Mouse (Mus musculus) spleen, postnatal 10 days (tissue): ENCODE data around the gene Arid5a.

Source experiments
- DNase-seq, 2 experiments: peaks; one replicate each; pipeline ENCODE4 v3.0.0; 2021 to 2022; ENCODE audit warnings: low spot score in 2 of 2

Gene Arid5a

DNA sequence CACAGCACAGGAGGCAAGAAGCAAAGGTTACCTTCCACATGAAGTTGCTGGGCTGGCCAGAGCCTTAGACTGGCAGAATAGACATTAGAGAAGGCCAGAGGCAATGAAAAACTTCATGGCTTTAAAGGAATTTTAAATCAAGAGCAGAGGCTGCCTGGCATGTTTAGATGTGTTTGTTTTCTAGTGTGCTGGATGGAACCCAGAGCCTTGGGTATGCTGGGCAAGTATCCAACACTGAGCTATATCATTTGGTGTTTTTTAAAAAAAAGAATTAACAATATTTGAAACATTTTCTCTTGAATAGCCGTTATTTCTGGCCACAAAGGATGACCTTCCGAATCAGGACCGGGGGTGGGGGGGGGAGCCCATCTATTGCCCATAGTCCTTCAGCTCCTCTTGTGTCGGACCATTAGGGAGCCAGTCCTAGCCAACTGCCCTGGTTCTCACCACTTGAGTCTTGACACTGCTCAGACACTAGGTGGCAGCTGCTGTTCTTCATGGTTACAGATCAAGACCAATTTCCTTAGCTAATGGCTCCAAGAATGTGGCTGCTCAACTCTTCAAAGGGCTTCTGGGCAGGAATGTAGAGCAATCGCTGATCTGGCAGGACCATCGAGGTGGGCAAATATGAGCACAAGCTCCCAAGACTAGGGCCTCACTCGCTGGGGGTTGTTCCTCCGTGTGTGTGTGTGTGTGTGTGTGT lies 16.4 kb downstream of the Arid5a start:
- DNase-seq, result peak in 1 of 2 experiments; percentile 42

DNA sequence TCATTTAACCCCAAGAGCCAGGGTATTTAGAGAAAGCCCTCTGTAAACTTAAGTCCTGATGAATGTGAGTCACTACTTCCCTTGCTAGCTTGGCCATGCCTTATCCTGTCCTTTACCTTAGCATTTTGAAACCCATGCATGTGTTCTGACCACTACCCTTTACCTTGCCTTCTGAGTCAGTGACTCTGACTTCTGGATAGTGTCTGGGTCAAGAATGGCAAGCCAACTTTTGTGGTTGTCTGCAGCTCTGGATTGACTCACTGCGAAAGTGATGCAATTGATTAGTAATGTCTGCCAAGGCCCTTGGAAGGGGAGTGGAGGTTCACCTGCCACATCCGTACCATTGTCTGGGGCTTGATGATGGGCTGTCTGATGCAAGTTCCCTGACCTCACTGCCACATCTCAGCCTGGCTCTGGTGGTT lies 18.4 kb downstream of the Arid5a start:
- no peak for DNase-seq

DNA sequence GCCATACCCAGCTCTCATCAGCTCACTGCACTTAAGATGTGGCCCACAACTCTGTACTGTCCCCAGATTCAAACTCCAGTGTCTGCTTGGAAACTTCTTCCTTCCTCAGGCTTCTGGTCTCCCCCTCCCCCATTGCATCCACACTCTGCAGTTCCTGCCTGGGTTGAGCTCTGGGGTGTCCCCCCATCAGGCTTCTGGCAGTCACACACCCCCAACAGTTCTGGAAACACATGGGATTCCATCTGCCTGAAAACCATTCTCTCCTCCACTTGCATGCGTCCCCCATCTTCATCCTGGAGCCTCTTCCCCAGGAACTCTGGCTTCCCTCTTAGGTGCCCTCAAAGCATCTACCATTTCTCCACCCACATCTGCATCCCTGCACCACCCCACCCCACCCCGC lies 19.3 kb downstream of the Arid5a start:
- DNase-seq, result no peak

DNA sequence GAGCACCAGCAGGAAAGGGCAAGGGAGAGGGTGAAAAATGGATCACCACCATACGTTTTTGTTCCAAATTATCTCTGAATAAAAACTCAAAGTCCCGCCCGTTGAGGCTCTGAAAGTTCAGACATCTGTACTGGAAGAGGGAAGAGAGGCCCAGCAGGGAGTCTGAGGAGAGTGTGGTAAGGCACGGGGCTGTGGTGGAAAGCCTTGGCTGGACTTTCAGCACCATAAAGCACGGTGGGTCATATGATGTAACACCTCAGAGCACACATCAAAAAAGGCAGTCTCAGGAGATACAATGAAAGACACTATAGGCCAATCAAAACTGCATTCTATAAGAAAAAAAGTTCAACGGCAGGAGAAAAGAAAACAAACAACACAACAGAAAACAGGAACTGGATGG lies 24.2 kb downstream of the Arid5a start:
- no peak for DNase-seq

DNA sequence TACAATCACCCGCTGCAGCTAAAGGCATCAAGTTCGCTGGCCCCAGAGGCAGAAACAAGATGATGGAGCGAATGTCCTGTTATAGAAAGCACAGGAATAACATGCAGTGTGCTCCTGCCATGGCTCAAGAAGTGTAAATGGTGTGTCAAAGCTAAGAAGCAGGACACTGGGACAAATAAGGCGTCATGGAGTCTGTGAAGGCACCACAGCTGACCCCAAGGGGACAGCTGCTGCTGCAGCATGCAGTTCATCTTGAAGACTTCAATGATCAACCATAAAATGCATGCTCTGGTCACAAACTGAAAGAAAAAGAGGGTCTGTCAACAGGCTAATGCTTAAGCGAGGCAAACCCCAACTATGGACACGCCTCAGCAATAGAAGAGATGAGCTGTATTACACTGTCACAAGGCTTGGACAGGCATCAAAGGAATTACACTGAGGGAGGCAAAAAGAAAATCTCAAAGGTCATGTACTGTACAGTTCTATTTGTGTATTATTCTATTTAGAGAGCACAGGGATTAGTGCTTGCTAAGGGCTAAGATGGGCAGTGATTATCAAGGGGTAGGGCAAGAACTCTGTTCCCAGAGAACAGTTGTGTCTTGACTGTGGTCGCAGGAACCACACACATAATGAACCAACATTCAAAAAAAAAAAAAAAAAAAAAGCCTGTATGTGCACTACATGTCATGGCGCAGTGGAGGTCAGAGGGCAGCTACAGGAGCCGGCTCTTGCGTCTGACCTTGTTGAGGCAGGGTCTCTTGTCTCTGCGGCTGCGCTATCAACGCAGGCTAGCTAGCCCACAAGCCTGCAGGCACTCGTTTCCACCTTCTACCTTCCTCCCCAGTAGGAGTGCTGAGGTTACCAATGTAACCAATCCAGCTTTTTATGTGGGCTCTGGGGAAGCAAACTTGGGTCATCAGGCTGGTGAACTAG lies 25.7 kb downstream of the Arid5a start:
- no peak for DNase-seq

DNA sequence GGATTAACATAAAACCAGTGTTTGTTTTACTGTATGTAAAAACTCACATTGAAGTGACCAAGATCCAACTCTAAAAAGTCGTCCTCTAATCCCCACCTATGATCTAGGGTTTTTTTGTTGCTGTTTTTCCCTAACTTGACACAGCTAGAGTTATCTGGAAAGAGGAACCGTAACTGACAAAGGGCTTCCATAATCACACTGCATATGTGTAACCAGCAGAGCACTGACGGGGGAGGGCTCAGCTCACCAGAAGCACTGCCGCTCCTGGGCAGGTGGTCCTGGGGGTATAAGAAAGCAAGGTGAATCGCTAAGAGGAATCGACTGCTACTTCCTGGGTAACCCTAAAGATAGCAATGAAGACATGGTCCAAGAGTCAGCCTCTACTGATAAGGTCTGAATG lies 35.0 kb downstream of the Arid5a start:
- DNase-seq, result no peak

DNA sequence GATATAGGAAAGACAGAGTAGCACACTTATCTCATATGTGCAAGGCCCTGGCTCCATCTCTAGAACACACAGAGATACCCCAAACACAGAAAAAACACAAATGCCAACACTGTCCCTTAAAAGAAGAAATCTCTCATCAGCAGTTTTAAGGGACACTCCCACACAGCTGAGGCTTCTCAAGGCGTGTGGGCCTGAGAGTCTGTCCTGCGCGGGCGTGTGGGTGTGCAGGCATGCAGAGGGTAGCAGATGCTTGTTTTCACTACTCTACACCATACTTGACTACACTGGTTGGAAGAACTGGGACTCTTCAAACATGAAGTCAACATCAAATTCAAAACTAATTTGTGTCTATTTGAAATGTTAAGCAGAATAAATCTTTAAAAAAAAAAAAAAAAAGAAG lies 44.8 kb downstream of the Arid5a start:
- no peak for DNase-seq

DNA sequence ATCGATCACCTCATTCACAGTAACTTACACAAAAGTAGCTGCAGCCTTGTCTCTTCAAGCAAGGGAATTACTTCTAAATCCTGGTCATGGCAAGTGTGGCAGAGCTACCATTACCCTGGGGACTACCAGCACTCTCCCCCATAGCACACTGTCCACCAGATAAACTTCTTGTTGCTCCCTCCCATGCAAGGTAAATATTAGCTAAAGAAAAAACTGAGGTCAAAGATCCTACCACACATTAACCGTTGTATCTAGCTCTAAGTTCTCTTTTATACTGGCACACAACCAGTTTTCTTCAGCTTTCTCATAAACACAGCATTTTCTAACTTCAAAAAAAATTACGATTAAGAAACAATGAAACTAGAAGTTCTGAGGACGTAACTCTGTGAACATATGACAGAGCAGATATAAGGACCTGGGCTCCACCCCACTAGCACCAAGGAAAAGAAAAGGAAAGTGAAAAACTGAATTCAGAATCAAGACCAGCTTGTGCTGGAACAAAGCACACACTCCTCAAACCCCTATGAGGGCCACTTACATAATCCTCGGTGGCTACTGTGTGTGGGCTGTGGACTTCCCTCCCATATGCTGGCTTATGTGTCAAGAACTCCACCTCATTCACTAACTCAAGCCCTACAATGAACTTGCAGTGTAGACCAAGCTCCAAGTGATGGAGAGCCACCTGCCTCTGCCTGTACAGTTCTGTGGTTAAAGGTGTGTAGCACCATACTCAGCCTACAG lies 49.6 kb downstream of the Arid5a start:
- no peak for DNase-seq

DNA sequence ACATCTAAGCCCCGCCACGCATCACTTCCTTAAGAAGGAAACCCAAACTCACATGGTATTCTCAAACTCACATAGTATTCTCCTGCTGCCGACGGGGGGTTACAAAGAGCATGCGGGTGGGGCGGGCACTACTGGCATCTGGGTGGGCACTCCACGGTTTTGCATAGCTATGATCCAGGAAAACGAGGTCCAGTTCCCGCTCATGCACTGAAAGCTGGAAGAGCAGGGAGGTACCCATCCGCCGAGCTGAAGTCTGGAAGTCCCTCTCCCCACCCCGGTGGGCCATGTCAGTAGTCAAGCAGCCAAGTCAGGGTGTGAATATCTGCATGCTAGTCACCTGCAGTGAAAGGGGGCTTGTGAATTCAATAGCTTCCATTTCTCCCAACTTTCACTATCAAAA lies 60.2 kb downstream of the Arid5a start:
- DNase-seq, result no peak

DNA sequence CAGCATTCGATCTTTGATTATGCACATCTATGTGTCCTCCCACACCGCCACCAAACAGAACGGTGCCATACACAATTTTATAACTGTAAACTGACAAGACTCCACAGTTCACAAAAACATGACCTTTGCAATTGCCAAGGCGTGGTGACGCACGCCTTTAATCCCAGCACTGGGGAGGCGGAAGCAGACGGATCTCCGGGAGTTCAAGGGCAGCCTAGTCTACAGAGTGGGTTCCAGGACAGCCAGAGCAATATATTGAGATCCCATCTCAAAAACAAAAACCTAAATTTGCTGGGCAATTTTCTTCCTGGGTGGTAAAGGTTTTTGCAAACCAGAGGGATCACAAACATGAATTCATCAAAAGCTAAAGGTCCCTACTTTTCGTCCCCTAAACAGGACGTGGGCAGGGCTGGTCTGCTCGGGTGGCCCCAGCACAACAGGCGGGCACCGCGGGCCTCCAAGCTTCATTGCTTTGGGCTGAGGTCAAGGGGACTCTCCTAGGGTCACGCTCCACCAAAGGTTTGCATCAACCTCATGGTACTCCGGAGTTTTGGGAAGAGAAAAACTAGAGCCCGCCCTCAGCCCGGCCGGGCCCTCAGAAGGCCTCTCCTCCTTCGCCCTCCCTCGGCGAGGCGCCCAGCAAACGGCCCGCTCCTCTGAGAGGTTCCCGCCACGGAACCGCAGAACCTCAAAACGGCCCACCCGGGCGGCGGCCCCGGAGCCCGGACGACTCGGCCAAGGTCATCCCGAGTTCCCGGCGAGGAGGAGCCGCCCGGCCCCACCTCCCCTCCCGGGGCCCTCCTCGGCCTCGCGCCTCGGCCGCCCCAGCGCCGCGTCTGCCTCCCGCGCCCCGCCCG lies 60.8 kb downstream of the Arid5a start:
- DNase-seq, result peak in 1 of 2 experiments; percentile 68

DNA sequence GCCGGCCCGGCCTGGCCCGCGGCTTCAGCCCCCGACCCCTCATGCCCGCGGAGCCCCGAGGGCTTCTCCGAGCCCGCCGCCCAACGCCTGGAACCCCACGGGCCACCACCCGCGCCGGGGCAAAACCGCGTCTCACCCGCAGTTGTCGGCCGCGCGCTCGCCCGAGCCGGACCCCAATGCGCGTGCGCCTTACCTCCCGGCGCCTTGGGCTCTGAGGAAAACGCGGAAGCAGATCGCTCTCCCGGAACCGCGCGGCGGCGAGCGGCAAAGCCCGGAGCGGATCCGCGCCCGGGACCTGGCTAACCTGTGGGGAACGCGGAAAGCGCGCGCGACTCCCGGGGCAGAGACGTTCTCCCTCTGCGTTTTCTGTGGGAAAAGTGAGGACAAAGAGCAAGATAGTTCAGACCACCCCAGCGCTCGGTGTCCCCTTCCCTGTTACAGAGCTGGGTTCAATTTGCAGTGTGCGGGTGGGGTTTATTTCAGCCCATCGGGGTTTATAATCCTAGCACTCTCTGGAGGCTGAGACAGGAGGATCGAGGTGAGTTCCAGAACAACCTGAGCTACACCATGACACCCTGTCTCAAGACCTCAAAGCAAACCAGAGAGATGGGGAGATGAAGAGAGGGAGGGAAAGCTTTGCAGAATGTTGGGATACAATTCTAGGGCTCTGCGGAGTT lies 61.6 kb downstream of the Arid5a start, which contains the start of gene Kansl3:
Gene Kansl3 (minus strand): TSS at position 213 of the 677 bp plus-strand sequence.
- peak; percentile 91 to 92 for DNase-seq

DNA sequence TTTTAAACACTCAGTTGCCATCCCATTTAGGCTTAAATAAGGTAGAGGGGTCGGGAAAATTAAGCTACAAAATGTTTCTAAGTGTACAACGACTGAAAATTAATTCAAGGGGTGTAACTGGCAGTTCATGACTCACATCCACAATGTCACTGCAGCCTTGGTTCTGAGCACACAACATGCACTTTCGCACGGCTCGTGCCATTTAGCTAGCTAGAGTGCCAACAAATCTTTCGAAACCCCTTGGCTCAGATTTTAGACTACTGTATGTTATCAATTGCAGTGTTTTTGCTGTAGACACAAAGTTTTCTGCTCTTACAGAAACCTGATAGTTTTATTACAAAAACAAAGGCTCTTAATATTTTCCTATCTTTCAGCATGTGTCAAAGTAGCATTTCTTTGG lies 63.4 kb downstream of the Arid5a start:
- DNase-seq, result no peak

DNA sequence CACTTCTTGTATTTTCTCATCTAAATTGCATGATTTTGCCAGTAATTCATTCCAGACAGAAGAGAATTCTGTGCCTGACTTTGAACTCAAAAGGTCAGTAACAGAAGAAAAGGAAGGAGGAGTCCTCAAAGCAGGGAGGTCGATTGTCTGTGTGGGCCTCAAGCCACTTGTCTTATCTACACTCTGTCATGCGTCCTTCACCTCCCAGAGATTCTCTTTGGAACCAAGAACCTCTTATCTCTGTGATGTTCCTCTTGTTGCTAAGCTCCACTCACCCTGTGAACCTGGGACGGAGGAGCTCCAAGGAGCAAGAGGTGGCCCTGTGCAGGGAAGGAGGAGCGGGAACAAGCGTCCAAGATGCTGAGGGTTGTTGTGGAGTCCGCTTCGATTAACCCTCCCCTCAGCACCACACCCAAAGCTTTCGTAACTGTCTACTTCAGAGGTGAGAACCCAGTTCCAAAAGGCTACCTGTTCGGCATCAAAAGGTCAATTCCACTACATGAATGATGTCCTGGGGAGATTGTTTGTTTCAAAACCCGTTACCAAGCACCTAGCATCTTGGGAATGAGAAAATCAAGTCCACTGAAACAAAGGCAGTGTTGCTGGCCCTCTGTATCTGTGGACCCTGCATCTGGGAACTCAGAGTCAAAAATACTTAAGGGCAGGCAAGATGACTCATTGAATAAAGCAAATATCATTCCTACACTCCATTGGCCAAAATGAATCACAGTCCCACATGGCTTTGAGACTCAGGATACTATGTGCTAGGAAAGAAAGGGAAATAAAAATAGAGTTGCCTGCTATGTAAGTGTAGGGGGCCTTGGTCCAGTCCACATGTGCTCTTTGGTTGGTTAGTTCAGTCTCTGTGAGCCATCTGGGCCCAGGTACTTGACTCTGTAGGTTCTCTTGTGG lies 64.7 kb downstream of the Arid5a start, which contains the start of gene Fer1l5:
Gene Fer1l5 (plus strand): TSS at position 358 of the 912 bp plus-strand sequence.
- DNase-seq, result no peak
